Mouse (Mus musculus): ENCODE results near the gene Olfr47. TPM values are rescaled to one million over a fixed set of nuclear protein-coding genes. Genes with fewer than 3 reads are reported as not detected.

The Olfr47 gene
- not detected in 2 replicates for polyA plus RNA-seq (2015; fragmentation: Nextera tagmentation; extraction: Ambion mirVana)

DNA sequence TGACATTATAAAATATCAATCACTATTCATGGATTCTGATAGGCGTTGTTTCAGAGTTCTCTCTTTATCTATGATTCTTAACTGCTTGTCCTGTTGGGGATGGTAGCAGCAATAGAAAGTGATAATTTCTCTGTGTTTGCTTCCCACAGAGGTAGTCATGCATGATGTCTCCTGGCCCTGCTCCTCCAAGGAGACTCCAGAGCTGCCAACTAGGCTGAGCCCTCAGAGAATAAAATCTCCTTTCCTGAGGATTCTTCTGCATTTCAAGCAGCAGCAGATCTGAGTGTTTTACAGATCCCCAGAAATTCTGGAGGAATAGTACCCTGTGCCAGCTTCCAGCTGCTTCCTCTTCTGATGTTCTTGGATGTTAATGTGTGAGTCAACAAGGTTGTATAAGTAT lies at the start of gene Olfr47:
Gene Olfr47, plus strand, starts transcription at position 275 of the 400 bp plus-strand sequence.

GRCm38 (mm10) chr6:43196781-43197180 lies 34.5 kb upstream of the Olfr47 start, which contains the start of gene Olfr435:
Olfr435 (plus strand) TSS chr6:43197146.

DNA sequence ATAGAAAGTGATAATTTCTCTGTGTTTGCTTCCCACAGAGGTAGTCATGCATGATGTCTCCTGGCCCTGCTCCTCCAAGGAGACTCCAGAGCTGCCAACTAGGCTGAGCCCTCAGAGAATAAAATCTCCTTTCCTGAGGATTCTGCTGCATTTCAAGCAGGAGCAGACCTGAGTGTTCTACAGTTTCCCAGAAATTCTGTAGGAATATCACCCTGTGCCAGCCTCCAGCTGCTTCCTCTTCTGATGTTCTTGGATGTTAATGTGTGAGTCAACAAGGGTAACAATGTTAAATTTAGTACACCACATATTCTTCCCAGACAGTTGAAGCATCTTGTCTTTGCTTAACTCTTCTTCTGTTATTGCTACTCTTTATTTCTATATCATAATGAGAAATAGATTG lies 18.5 kb upstream of the Olfr47 start, which contains the start of gene Olfr434:
Gene Olfr434, plus strand, starts transcription at position 149 of the 400 bp plus-strand sequence.

DNA sequence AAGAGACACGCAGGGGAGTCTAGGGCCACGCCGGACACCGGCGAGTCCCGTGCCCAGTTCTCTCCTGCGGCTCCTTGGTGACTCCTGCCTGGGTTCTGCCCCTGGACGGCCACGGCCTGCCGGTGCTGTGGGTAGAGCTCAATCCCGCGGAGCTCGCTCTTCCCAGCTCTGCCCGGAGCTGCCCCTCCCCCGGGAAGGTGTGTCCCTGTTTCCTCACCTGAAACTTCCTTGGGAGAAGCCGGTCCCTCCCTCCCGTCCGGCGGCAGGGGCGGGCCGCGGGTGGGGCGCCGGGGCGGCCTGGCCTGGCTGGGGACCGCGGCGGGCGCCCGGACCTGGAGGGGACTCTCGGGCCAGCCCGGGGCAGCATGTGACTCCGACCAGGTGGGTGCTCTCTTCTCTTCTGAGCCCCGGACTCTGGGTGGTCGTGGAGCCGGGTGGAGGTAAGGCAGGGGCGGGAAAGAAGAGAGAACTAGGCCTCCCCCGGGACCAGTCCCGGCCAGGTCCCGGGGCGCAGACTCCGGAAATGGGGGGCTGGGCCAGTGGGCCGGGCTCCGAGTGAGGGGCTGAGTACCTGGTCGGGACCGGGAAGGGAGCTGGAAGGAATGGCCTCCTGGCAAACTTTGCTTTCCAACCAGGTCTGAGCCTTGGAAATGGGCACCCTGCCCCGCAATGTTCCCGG lies 34.2 kb downstream of the Olfr47 start, which contains the start of gene Arhgef5:
Gene Arhgef5, plus strand, starts transcription at position 220 of the 679 bp plus-strand sequence.

Other genes starting within 250 kb of the Olfr47 start
- not detected in 2 replicates for gene Olfr441, start 125.2 kb upstream of the Olfr47 start, polyA plus RNA-seq (2015; fragmentation: Nextera tagmentation; extraction: Ambion mirVana)
- not detected in 2 replicates for gene Olfr237-ps1, start 85.0 kb upstream of the Olfr47 start, polyA plus RNA-seq (2015; fragmentation: Nextera tagmentation; extraction: Ambion mirVana)
- not detected in 2 replicates for gene Olfr437, start 68.2 kb upstream of the Olfr47 start, polyA plus RNA-seq (2015; fragmentation: Nextera tagmentation; extraction: Ambion mirVana)
- not detected in 2 replicates for gene Olfr13, start 59.4 kb upstream of the Olfr47 start, polyA plus RNA-seq (2015; fragmentation: Nextera tagmentation; extraction: Ambion mirVana)
- gene Olfr435, start 34.4 kb upstream of the Olfr47 start, polyA plus RNA-seq (2015; fragmentation: Nextera tagmentation; extraction: Ambion mirVana): not detected in 2 replicates
- not detected in 2 replicates for gene Olfr434, start 18.5 kb upstream of the Olfr47 start, polyA plus RNA-seq (2015; fragmentation: Nextera tagmentation; extraction: Ambion mirVana)
- gene Arhgef5, start 34.1 kb downstream of the Olfr47 start, polyA plus RNA-seq (2015; fragmentation: Nextera tagmentation; extraction: Ambion mirVana): 2.3 and 4.1 TPM in 2 replicates
- gene Nobox, start 78.0 kb downstream of the Olfr47 start, polyA plus RNA-seq (2015; fragmentation: Nextera tagmentation; extraction: Ambion mirVana): 0.19 TPM in 1 of 2 replicates, not detected in the other

All from adrenal gland, postnatal 0 days (tissue).